Mouse (Mus musculus) regulatory T cell (primary cell): ENCODE data around the gene Mgst3.
"Not testable (repeated sequence)": the region's sequence is repeated elsewhere in the genome, so short reads cannot be mapped to it uniquely, and the experiment has no call there.

ENCODE experiments used
- in situ Hi-C: fragments of 300-600 bp; cut with MboI, MseI; formaldehyde crosslinking; loops from one replicate; pipeline ENCODE4 v1.15.1; 2025; ENCODE audit warnings: high pct_unique_total_duplicates

Mgst3 gene

GRCm38 (mm10) chr1:167362819-167363218 lies 30.8 kb downstream of the Mgst3 start:
- in situ Hi-C loops: loop anchor here (25.0 kb wide), 1 partner anchor 976 kb away; the partner anchor contains the start of gene Tada1

GRCm38 (mm10) chr1:167360268-167360667 lies 33.4 kb downstream of the Mgst3 start:
- in situ Hi-C loops: loop anchor here (25.0 kb wide), 1 partner anchor 973 kb away; the partner anchor contains the start of gene Tada1

GRCm38 (mm10) chr1:167358731-167359130 lies 34.9 kb downstream of the Mgst3 start:
- in situ Hi-C loops: loop anchor here (25.0 kb wide), 1 partner anchor 971 kb away; the partner anchor contains the start of gene Tada1

- in situ Hi-C loops: loop anchor here (25.0 kb wide), 1 partner anchor 970 kb away; the partner anchor contains the start of gene Tada1
Measured at GRCm38 (mm10) chr1:167357387-167357786, 36.3 kb downstream of the Mgst3 start.

GRCm38 (mm10) chr1:167352403-167352802 lies 41.2 kb downstream of the Mgst3 start:
- in situ Hi-C loops: loop anchor here (25.0 kb wide), 1 partner anchor 965 kb away; the partner anchor contains the start of gene Tada1

GRCm38 (mm10) chr1:167350597-167351415 lies 42.8 kb downstream of the Mgst3 start:
- in situ Hi-C loops: loop anchor here (25.0 kb wide), 1 partner anchor 964 kb away; the partner anchor contains the start of gene Tada1

GRCm38 (mm10) chr1:167349815-167350596 lies 43.6 kb downstream of the Mgst3 start, which contains the start of gene Aldh9a1:
Aldh9a1 (plus strand) TSS chr1:167349991.
- in situ Hi-C loops: loop anchor here (25.0 kb wide), 1 partner anchor 963 kb away; the partner anchor contains the start of gene Tada1

- in situ Hi-C loops: not testable (repeated sequence)
Measured at GRCm38 (mm10) chr1:167349206-167349605, 44.4 kb downstream of the Mgst3 start.

GRCm38 (mm10) chr1:167345994-167346520 lies 47.6 kb downstream of the Mgst3 start:
- in situ Hi-C loops: not testable (repeated sequence)

GRCm38 (mm10) chr1:167342831-167343230 lies 50.8 kb downstream of the Mgst3 start:
- in situ Hi-C loops: no loop called here

GRCm38 (mm10) chr1:167340910-167341528 lies 52.6 kb downstream of the Mgst3 start:
- in situ Hi-C loops: no loop called here

- in situ Hi-C loops: no loop called here
Measured at GRCm38 (mm10) chr1:167340111-167340787, 53.4 kb downstream of the Mgst3 start.

- in situ Hi-C loops: loop anchor here (5.0 to 10.0 kb wide), 3 partner anchors 37 to 334 kb away; partner anchors contain the start of gene Fam78b
Measured at GRCm38 (mm10) chr1:167339177-167339781, 54.4 kb downstream of the Mgst3 start.

- in situ Hi-C loops: loop anchor here (5.0 to 10.0 kb wide), 3 partner anchors 35 to 333 kb away; partner anchors contain the start of gene Fam78b
Measured at GRCm38 (mm10) chr1:167337463-167338095, 56.1 kb downstream of the Mgst3 start.

GRCm38 (mm10) chr1:167336398-167336797 lies 57.2 kb downstream of the Mgst3 start:
- in situ Hi-C loops: loop anchor here (5.0 to 10.0 kb wide), 3 partner anchors 34 to 332 kb away; partner anchors contain the start of gene Fam78b

GRCm38 (mm10) chr1:167331106-167331505 lies 62.5 kb downstream of the Mgst3 start:
- in situ Hi-C loops: loop anchor here (10.0 kb wide), 1 partner anchor 326 kb away; the partner anchor contains the start of gene Fam78b

- in situ Hi-C loops: no loop called here
Measured at GRCm38 (mm10) chr1:167328776-167329175, 64.9 kb downstream of the Mgst3 start.
